Mouse (Mus musculus) layer of hippocampus, adult 9-10 months (tissue): ENCODE results near the gene Gm10518.
A peak's percentile ranks its signal among the peaks of the same experiment; 100 is the strongest.
"Not testable (repeated sequence)": the region's sequence is repeated elsewhere in the genome, so short reads cannot be mapped to it uniquely, and the experiment has no call there.

Source experiments
- DNase-seq: peaks from one replicate; pipeline ENCODE4 v3.0.0; 2022; ENCODE audit warnings: low spot score

Gene Gm10518

DNA sequence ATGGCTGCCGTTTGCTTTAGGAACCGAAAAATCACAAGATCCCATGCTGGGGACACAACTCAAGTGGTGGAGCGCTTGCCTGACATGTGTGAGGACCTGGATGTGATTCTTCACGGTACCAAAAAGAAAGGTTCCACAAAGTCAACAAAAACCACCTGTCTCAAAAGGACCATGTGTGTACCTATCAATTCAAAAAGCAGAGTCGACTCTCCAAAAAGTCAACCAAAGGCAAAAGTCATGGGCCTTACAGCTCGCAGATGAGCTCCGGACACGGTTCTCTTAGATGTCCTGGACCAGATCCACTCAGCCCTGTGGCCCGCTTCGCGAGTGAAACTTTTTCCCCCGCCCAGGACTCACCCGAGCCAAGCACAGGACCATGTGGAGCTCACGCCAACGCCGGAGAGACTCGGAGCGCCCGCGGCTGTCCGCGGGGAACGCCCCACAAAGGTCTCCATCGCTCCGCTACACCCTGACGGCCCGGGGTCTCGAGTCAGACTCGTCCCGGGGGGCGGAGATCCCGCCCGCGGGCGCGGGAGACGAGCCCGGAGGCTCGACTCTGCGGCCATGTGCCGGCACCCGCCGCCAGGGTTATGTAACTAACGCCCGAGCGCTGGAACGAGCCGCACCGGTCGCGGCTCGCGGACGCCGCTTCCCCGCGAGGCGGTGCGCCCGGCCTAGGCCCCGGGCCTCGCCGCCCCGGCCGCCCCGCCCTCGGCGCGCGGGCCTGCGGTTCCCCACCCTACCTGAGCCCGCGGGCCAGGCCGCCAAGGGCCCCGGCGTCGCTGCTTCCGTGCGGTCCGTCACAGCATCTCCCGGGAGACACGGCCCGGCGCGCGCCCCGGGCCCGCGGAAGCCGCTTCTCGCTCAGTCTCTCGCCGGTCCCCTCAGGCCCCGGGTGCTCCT lies at the start of gene Gm10518:
TSS of gene Gm10518 (plus strand) at position 767 of the 903 bp plus-strand sequence.
- no peak for DNase-seq

DNA sequence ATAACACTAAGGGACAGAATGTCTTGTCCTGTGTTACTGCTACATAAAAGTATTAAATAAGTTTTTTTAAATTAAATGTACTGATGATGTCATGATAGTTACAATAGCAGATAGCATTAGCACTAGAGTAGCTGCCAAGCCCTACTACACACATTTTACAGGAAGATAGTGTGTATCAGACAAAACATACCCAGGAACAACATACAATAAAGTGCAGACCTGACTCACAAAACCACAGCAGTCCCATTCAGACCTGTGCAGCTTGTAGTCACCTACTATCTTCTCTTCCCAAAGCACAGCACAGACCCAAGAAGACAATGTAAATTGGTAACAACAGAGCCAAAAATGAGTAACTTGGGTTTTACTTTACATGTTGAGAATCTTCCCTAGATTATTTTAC lies 46.7 kb upstream of the Gm10518 start:
- no peak for DNase-seq

DNA sequence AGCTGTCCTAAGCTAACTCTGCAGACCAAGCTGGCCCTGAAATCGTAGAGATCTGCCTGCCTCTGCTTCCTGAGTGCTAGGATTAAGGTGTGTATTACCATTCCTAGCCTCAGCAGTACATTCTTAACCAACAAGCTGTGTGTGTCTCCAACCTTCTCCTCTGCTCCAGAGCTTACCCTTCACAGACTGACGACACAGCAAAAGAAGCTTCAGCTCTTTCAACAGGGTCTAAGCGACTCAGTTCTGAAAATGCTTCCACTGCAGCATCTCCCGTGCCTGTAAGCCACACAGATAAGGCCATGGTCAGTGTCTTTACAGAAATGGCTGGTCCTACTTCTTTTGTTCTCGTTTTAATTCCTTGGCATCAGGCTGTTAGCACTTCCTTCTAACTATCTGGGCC lies 43.1 kb upstream of the Gm10518 start:
- no peak for DNase-seq

DNA sequence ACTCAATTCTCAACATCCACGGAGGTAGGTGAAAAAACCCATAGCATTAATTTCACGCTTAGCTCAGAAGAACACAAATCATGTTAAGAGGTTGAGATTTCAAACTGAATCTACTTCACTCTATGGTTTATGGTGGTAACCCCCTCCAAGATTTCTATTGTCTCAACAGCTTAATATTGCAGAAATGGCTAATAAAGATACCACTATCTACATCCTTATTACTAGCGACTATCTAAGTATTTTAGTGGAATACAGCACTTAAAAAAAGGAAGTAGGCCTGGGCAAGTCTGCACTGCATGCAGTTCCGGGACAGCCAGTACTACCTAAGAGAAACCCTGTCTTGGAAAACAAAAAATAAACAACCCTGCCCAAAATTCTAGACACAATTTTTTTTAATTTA lies 42.6 kb upstream of the Gm10518 start:
- DNase-seq, result no peak

DNA sequence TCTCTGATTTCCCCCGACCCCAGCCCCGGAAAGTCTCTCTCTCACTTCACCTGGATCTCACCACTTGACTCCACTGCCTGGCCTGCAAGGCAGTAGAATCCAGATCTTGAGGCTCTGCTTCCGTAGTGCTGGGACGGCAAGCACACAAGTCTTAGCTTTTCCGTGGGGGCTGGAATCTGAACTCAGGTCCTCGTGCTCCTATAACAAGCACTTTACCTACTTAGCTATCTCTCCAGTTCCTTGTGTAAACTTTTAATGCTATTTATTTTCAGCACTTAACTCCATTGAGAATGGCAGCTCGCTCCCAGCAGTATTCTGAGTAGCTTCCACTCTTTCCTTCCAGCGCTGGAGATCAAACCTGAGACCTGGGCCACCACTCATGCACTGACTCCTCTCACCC lies 26.3 kb upstream of the Gm10518 start:
- no peak for DNase-seq

DNA sequence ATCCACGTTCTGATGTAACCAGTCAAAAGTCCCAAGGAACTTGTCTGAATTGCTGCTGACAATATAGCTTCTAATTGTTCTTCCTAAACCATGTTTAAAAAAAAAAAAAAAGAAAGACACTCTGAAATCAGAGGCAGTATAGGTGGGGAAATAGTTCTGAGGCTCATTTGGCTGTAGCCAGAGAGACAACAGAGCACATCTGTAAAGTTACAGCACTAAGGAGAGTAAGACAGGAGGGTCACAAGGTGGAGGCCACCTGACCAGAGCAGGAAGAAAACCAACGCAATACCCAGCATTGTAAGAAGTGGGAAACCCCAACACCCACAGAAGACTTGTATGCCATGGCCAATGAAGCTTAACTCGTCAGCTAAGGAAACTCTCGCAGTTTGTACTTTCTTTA lies 19.1 kb upstream of the Gm10518 start:
- DNase-seq, result no peak

DNA sequence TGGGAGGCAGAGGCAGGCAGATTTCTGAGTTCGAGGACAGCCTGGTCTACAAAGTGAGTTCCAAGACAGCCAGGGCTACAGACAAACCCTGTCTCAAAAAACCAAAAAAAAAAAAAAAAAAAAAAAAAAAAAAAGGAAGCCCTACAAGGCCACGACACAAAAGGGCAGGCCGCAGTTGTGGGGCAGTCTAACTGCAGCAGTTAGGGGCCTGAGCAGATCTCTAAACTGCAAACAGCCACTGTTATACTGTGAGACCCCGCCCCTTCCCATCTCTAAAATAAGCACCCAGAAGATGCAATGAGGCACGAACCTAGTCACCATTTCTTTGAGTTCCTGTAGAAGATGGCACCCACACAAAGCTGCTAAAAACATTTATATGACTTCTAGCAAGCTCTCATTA lies 17.7 kb upstream of the Gm10518 start:
- no peak for DNase-seq

DNA sequence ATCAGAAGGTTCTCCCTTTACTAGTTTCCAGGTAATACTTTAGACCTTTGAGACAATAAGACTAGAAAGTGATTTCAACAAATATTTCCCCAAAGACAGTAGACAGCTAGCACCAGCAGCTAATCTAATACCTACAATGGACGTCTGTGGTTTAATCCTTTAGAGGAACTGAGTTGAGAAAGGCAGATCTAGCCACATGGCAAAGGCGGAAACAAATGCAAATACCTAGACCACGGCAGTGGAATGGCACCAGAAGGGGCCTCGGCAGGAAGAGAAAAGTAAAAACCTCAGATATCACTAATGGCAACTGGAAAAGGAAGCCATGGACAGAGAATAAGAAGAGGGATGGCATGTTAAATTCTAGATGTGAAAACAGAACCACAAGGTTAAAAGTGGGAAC lies 15.9 kb upstream of the Gm10518 start:
- no peak for DNase-seq

DNA sequence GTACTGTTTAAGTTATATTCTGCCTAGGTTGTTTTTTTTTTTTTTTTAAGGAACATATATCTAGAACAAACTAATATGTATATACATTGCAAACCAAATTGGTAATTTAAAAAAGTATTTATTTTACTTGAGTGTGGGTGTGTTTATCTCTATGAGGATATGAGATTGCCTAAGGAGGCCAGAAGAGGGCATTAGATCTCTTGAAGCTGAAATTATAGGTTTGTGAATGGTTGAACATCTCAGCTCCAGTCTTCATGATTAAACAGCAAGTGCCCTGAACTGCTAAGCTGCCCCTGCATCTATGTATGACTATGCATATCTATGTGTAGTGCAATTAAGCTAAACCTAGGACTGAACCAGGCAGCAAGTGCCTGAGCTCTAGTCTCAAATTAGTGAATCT lies 4.4 kb upstream of the Gm10518 start:
- no peak for DNase-seq

DNA sequence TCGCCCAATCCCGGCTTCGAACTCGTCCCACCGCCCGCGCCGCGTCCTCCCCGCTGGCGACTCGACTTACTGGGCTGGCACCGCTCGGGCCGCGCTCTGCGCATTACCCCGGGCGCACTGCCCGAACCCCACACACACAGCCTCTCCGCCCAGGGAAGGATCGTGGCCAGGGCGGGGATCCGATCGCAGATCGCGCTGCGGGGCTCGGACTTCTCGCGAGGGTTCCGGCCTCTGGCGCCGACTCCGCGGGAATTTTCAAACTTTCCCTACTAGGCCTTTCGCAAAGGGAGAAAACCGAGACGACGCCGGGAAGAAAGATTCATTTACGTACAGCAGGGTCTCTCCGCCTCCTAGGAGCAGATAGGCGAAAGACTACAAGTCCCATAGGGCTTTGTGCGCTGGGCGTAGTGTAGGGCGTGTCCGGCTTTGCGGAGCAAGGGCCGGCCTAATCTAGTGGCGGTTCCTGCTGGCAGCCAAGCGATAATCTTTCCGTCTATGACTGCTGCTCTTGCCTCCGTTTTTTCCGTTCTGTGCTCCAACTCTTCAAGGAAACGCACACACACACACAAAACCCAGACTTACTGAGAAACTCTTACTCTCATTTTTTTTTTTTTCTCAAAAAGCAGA lies 450 bp downstream of the Gm10518 start, which contains the start of gene Ahctf1:
TSS of gene Ahctf1 (minus strand) at position 168 of the 627 bp plus-strand sequence.
- peak; percentile 95 for DNase-seq

DNA sequence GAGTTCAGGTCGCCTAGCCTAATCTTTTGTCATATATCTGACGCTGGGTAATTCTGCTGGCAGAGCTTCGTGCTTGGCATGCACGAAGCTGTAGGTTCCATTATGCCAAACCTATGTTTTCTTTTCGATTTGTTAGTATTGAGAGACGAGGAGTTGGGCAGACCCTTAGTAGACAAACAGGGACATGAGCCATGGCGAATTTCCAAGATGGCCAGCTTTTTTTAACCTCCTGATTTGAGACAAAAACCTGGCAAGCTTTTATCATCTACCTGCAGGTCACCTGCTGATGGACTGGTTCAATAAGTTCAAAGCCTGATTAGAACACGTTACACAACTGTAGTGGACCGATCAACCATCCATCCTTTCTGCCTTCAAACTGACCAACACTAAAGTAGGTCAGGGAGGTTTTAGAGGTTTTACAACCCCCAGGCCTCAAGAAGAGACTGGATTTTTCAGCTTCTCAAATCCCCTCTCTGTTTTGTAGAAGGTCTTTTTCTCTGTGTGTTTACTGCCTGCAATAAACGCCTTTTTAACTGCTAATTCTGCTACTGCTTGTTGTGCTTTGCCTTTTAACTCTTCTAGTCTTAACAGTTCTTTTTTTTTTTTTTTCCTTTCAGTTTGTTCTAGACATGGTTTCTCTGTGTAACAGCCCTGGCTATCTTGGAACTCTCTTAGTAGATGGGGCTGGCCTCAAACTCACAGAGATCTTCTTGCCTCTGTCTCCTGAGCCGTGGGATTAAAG lies 1.1 kb downstream of the Gm10518 start:
- no peak for DNase-seq

DNA sequence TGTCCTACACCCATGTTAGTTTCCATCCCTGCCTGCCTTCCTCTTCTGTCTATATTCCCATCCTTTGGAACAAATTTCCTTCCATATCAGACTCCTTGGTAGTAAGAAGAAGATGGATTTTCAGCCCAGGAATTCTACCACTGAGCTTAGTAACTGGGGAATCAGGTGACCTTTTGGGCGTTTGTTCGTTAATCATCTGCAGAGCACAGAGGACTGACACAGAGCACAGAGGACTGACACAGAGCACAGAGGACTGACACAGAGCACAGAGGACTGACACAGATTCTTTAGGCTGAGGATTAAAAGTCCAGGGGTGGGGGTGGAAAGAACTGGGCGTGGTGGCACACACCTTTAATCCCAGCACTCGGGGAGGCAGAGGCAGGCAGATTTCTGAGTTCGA lies 2.6 kb downstream of the Gm10518 start:
- DNase-seq, result no peak

DNA sequence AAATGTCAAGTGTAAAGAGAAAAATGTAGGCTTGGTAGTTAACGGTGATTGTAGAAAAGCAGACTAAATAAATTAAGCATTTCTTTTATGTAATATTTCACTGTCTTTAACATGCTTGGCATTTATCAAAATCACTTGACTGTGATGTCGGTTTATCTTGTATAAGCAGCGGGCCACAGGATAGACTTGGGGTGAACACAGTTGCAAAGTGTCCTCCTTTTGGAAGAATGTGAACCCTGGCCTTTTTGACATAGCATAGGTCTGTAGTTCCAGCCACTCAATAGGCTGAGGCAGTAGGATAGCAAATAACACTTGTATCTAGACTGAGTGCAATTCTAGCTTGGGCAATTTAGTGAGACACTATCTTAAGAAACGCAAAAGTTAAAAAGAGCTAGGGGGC lies 4.3 kb downstream of the Gm10518 start:
- no peak for DNase-seq

DNA sequence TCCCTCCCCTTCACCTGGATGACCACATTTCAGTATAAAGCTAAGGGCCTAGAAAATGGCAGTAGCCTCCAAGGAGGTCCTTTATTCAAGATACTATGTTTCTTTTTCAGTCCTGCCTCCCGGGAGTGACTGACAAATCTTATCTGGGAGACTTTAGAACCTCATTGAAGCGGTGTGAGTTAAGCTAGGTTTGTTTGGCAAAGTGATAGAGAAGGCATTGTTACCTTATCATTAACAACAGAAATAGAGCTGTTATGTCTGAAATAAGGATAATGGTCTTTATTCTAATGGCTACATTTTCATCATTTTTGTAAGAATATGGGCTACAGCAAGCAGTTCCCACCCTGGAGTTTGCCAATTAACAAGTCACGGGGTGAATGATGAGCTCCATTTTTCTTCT lies 5.1 kb downstream of the Gm10518 start:
- DNase-seq, result no peak

DNA sequence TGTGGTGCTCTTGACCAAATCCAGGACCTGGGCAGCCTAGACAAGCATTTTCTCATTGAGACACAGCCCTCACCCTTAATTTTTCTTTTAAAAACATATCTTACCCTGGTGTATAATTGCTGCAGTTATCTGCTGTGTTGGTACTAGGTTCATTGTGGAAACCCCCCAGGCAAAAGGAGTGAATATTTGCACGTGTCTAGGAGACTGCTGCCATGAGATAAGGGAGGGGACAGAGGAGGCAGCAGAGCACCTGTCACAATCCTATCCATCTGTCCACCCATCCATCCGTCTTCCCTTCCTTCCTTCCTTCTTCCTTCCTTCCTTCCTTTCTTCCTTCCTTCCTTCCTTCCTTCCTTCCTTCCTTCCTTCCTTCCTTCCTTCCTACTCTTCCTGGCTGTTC lies 10.2 kb downstream of the Gm10518 start:
- DNase-seq, result no peak

DNA sequence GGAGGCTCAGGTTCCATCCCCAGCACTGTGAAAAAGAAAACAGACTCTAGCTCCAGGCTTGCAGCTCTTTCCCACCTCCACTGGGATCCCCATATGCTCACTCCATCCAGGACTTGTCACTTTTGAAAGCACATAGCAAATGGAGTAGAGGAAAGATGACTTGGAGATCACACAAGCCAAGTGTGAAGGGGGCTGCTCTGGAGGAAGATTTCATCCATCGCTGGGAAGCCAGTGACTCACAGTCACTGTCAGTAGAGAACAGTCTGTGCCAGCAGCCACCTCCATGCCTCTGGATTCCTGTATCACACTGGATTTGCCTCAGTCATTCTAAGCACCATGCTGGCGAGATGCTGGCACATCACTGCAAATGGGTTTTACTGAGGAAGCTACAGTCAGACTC lies 11.4 kb downstream of the Gm10518 start:
- no peak for DNase-seq

DNA sequence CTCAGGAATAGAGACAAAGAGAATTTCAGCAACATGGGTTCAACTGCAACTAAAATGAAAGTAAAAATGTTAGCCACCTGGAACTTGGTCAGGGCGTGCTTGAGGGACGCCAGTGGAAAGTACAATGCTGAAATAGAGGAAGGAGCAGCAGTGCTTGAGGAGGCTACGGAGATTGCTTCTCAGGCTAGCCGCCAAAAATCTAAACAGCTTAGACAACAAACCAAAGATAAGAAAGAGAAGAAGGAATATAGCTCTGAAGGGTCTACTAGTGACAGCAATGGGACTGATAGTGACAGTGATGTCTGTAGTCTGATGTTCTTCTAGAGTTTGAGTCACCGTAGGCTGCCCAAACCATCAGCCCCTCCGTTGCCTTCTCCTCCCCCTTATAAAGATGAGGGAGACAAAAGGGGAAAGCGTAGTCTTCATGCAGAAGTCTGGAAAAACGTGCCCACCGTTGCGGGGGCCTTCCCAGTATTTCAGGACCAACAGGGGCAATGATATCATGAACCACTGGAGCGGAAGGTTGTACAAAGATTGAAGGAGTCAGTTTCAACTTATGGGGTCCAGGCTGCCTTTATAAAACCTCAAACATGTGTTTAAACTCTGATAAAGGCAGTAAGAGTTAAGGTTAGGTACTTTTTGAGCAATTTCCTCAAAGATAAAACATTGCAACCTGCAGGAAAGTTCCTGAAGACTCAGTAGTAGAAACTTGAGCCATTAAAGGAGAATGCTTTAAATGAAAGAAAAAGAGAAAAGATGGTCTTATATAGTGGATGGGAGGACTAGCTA lies 15.5 kb downstream of the Gm10518 start:
- DNase-seq, result not testable (repeated sequence)

DNA sequence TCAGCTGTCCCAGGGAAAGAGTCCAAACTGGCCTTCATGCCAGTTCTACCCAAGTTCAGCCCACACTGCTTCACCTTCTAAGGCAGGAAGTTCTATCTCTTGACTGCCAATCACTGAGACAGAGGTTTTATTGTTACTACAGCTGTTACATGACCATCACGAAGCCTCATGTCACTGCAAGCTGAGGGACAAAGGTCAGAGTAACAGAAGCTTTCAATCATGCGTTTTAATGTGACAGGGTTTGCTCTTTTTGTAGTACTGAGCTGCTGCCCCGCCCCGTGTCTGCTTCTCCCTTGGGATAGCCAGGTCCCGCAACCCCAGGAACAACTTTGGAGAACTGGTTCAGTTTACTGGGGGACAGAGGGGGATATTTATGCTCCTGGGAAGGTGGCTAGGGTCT lies 21.4 kb downstream of the Gm10518 start:
- DNase-seq, result no peak

DNA sequence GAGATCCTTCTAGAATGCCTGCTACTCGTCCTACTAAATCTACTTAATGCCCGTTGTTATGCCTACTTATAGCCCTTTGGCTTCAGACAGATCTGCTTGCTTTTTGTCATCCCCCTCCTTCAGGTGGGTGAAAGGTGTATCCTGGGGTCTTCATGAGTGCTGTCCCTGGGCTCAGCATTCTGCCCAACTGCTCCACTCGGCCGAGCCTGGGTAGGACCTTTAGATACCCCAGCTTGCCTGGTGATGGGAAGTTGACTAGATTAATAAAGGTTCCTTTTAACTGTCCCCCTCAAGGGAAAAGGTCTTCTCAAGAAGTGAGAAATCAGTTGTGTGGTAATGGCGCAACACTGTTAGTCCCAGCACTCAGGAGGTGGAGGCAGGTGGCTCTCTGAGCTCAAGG lies 24.9 kb downstream of the Gm10518 start:
- no peak for DNase-seq

DNA sequence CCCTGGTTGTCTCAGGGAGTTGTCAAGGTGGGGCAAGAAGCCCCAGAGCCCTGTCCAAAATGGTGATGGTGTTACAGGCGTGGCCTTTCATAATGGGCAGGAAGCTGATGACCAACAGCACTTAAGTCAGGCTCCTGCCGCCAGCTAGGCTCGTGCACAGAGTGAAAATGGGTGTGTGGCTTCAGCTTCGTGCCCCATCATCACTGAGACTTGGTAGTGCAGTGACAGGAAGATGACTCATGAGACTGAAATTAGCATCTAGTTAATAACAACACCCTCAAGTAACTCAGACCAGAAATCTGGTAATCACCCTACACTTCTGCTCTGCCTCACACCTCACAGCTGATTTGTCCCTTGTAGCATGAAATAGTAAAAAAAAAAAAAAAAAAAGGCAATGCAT lies 25.7 kb downstream of the Gm10518 start:
- DNase-seq, result no peak

DNA sequence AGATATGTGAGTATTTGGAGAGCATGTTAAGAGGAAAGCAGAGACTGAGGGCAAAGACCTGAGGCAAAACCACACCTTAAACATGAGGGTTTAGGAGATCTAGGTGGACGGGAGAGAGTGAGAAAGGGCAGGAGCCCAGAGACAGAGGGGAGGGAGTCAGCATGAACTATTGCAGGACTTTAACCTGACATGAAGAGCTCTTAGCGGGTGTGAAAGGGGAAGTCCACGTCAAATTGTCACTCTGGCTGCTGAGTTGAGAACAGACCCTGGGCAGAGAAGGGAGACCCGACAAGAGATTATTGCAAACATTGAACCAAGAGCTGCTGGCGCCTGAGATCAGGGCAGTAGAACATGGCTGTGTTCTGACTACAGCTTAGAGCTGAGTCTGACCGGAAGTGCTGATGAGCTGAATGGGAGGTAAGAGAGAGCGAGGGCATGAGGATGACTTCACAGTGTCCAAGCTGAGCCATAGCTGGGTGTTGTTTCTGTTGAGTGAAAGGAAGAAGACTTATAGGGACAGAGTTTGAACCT lies 29.6 kb downstream of the Gm10518 start:
- DNase-seq, result no peak

DNA sequence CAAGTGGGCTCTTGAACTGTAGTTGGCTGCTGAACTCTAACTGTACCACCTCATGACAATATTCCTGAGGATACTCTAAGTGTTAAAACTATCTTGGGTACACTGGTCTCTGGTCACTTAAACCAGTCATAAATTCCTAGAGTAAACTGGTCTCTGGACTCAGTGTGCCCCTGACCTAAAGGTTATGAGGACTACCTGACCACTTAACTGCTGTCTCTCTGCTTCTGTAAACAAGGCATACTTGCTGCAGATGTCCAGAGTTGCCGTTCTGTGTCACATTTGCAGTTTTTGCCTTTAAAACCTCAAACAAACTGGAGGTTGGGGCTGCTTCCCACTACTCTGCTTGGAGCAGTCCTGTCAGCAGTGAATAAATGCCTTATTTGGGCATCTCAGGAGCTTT lies 30.4 kb downstream of the Gm10518 start:
- no peak for DNase-seq
